17 mouse cellular contexts compared by ENCODE assay signal in genomic region chr14:49155572-49155971, GRCm38 (mm10). TPM values are rescaled to one million over a fixed set of nuclear protein-coding genes. Genes with fewer than 3 reads are reported as not detected.
DNase-seq lines count a peak whose midpoint lies in the region; ATAC-seq and TF ChIP-seq lines count a peak whose summit lies in the region.
"Had no signal": no experiment of that assay in that cellular context is flagged by ENCODE, and none has a peak within 500 bp of the region (broad histone marks: within the 10 kb centered on the region; RNA-seq: fewer than 3 reads in every experiment).

No protein-coding gene starts in this region.

- no peaks in the 10 kb centered on the region for H3K4me1 ChIP-seq in forebrain, embryonic 14.5 days (ENCODE audit: control insufficient read depth, insufficient read depth, low read length)
- no peaks in the 10 kb centered on the region for H3K4me1 ChIP-seq in forebrain, postnatal 0 days (ENCODE audit: insufficient read depth)
- 0 out of 2 replicates have a peak, but pooled peaks cover 2% of the 10 kb centered on the region for H3K4me1 ChIP-seq in brown adipose tissue, adult 24 weeks (ENCODE audit: control insufficient read depth, insufficient read depth, insufficient read length, low read length)
- H3K4me1 ChIP-seq: hindbrain, embryonic 12.5 days; limb, embryonic 13.5 days had no signal

- peak; percentile 16 for DNase-seq in forebrain, embryonic 14.5 days (ENCODE audit: low spot score)
- DNase-seq in forebrain, postnatal 0 days, result no peak
- peak; percentile 80 for DNase-seq in ES-CJ7 (ENCODE audit: low read depth, low spot score)
- DNase-seq in thymus, postnatal 10 days (ENCODE audit: low spot score in 2 of 2), result peak; percentile 16 to 36
- no peak for DNase-seq in cerebellum, adult 18-20 months
- DNase-seq in kidney, postnatal 4 days, result no peak
- DNase-seq: cerebellum, adult 11-12 months; gastrocnemius, postnatal 25 days; kidney, adult 11 months; kidney, postnatal 36 days; right cerebral cortex, postnatal 4 days had no signal

- no peak overlapping the region for H3K4me3 ChIP-seq in forebrain, embryonic 14.5 days (ENCODE audit: low read depth, low read length)
- no peak overlapping the region for H3K4me3 ChIP-seq in forebrain, postnatal 0 days (ENCODE audit: low read depth, low read length)
- no peak overlapping the region for H3K4me3 ChIP-seq in brown adipose tissue, adult 24 weeks (ENCODE audit: insufficient read depth, low read depth, low read length)
- H3K4me3 ChIP-seq: erythroblast, embryonic 14.5 days; hindbrain, embryonic 12.5 days; limb, embryonic 13.5 days had no signal

- ATAC-seq in forebrain, embryonic 14.5 days, result no peak
- no peak for ATAC-seq in forebrain, postnatal 0 days
- ATAC-seq: Patski had no signal

- no peak overlapping the region for H3K27ac ChIP-seq in forebrain, embryonic 14.5 days (ENCODE audit: low read depth, low read length)
- H3K27ac ChIP-seq in forebrain, postnatal 0 days (ENCODE audit: low read depth, low read length), result no peak overlapping the region
- peak overlapping the region; percentile 72 for H3K27ac ChIP-seq in brown adipose tissue, adult 24 weeks (replicated peaks; ENCODE audit: low read depth, low read length)
- H3K27ac ChIP-seq: hindbrain, embryonic 12.5 days; limb, embryonic 13.5 days had no signal

- H3K36me3 ChIP-seq in forebrain, embryonic 14.5 days (ENCODE audit: control insufficient read depth, insufficient read depth, low read length), result no peaks in the 10 kb centered on the region
- no peaks in the 10 kb centered on the region for H3K36me3 ChIP-seq in forebrain, postnatal 0 days (ENCODE audit: insufficient read depth)
- H3K36me3 ChIP-seq: hindbrain, embryonic 12.5 days; limb, embryonic 13.5 days had no signal

- WGBS in forebrain, embryonic 14.5 days, result 17% methylated on average over 5 of the region's 5 CpGs
- WGBS in forebrain, postnatal 0 days, result 24% methylated on average over 5 of the region's 5 CpGs

- TF ChIP-seq CTCF in forebrain, postnatal 0 days (IDR thresholded peaks at IDR 0.05; ENCODE audit: low read depth), result no peak

- H3K9me3 ChIP-seq in forebrain, embryonic 14.5 days (replicated peaks; ENCODE audit: control insufficient read depth, low read length), result no peaks in the 10 kb centered on the region
- no peaks in the 10 kb centered on the region for H3K9me3 ChIP-seq in forebrain, postnatal 0 days (ENCODE audit: low read length)
- H3K9me3 ChIP-seq: hindbrain, embryonic 12.5 days; limb, embryonic 13.5 days had no signal

- H3K9ac ChIP-seq in forebrain, embryonic 14.5 days (ENCODE audit: low read length), result no peak overlapping the region
- no peak overlapping the region for H3K9ac ChIP-seq in forebrain, postnatal 0 days
- H3K9ac ChIP-seq: hindbrain, embryonic 12.5 days; limb, embryonic 13.5 days had no signal

- H3K27me3 ChIP-seq in forebrain, embryonic 14.5 days (replicated peaks; ENCODE audit: control insufficient read depth, insufficient read depth, low read length), result no peaks in the 10 kb centered on the region
- H3K27me3 ChIP-seq in forebrain, postnatal 0 days (ENCODE audit: insufficient read depth, low read length), result no peaks in the 10 kb centered on the region
- H3K27me3 ChIP-seq: CH12.LX; hindbrain, embryonic 12.5 days; limb, embryonic 13.5 days had no signal

- no peak overlapping the region for H3K4me2 ChIP-seq in forebrain, embryonic 14.5 days (ENCODE audit: low read length)
- H3K4me2 ChIP-seq in forebrain, postnatal 0 days (ENCODE audit: low read depth), result no peak overlapping the region
- H3K4me2 ChIP-seq: hindbrain, embryonic 12.5 days; limb, embryonic 13.5 days had no signal

RNA-seq across cellular contexts. Expression of gene Naa30, which starts 16.5 kb away (rescaled TPM):
- 15.0 and 15.4 TPM in 2 replicates for polyA plus RNA-seq in forebrain, embryonic 14.5 days (2014; fragmentation: Nextera tagmentation; extraction: Ambion mirVana)
- 38.9 and 56.9 TPM in 2 replicates for total RNA-seq in forebrain, postnatal 0 days (2014; rRNA removed)
- polyA plus RNA-seq in forebrain, postnatal 0 days (2015; fragmentation: Nextera tagmentation; extraction: Ambion mirVana), result 6.9 and 10.1 TPM in 2 replicates
- polyA plus RNA-seq in brown adipose tissue, adult 24 weeks (2012; ENCODE audit: insufficient read depth, insufficient read length, missing spikeins), result 19.9 and 21.1 TPM in 2 replicates

Comparison
In these comparisons a context has a peak if more than half of its experiments do, and no peak if none do; other contexts are left out.
1. DNase-seq: peak in forebrain, embryonic 14.5 days (single experiment), ES-CJ7 (single experiment) and thymus, postnatal 10 days (2 of 2); none in forebrain, postnatal 0 days (single experiment), cerebellum, adult 18-20 months (0 of 2) and kidney, postnatal 4 days (0 of 2).